ENCODE assay signal across 8 mouse cellular contexts in genomic region chr4:130273698-130274345, GRCm38 (mm10). TPM values are rescaled to one million over a fixed set of nuclear protein-coding genes. Genes with fewer than 3 reads are reported as not detected.
DNase-seq lines count a peak whose midpoint lies in the region; ATAC-seq and TF ChIP-seq lines count a peak whose summit lies in the region.

No protein-coding gene starts in this region.

- H3K36me3 ChIP-seq in embryonic facial prominence, embryonic 14.5 days (ENCODE audit: control insufficient read depth, insufficient read depth, low read length) = 0 out of 2 replicates have a peak, but pooled peaks cover 11% of the 10 kb centered on the region
- H3K36me3 ChIP-seq in neural tube, embryonic 13.5 days = 0 out of 2 replicates have a peak, but pooled peaks cover 5% of the 10 kb centered on the region
- no peaks in the 10 kb centered on the region for H3K36me3 ChIP-seq in thymus, adult 2 months (ENCODE audit: control insufficient read depth, insufficient read depth, low read length)

- peaks cover 8% of the 10 kb centered on the region for H3K4me1 ChIP-seq in embryonic facial prominence, embryonic 14.5 days (ENCODE audit: control insufficient read depth, insufficient read depth, low read length)
- peaks cover 33% of the 10 kb centered on the region for H3K4me1 ChIP-seq in neural tube, embryonic 13.5 days (replicated peaks)
- H3K4me1 ChIP-seq in thymus, adult 2 months (replicated peaks; ENCODE audit: control insufficient read depth, insufficient read depth, low read length) = no peaks in the 10 kb centered on the region

- H3K9ac ChIP-seq in embryonic facial prominence, embryonic 14.5 days (ENCODE audit: low read depth, low read length) = peak overlapping the region; percentile 90
- peak overlapping the region; percentile 96 for H3K9ac ChIP-seq in neural tube, embryonic 13.5 days

- intact Hi-C loops in left cerebral cortex, postnatal 4 days (cut with DNase I) = no loop called here

- H3K4me3 ChIP-seq in embryonic facial prominence, embryonic 14.5 days (ENCODE audit: low read depth, low read length) = peak overlapping the region; percentile 75
- H3K4me3 ChIP-seq in layer of hippocampus, adult 2 months = peak overlapping the region; percentile 69
- H3K4me3 ChIP-seq in neural tube, embryonic 13.5 days = peak overlapping the region; percentile 76
- no peak overlapping the region for H3K4me3 ChIP-seq in thymus, adult 2 months (ENCODE audit: control insufficient read depth, insufficient read depth, low read length)

- TF ChIP-seq POLR2A in thymus, adult 2 months (IDR thresholded peaks at IDR 0.05; ENCODE audit: control insufficient read depth, extremely low read depth, insufficient read depth, low read length, poor library complexity) = no peak

- no peaks in the 10 kb centered on the region for H3K9me3 ChIP-seq in embryonic facial prominence, embryonic 14.5 days (ENCODE audit: control insufficient read depth, low read length)
- H3K9me3 ChIP-seq in neural tube, embryonic 13.5 days = no peaks in the 10 kb centered on the region

- peak overlapping the region; percentile 91 for H3K27ac ChIP-seq in embryonic facial prominence, embryonic 14.5 days (replicated peaks; ENCODE audit: low read depth, low read length)
- peak overlapping the region; percentile 92 for H3K27ac ChIP-seq in layer of hippocampus, adult 2 months
- peak overlapping the region; percentile 97 for H3K27ac ChIP-seq in neural tube, embryonic 13.5 days (replicated peaks)
- H3K27ac ChIP-seq in thymus, adult 2 months (ENCODE audit: control insufficient read depth, insufficient read depth, low read length) = no peak overlapping the region

- peak overlapping the region; percentile 82 for H3K4me2 ChIP-seq in embryonic facial prominence, embryonic 14.5 days (ENCODE audit: low read depth, low read length)
- H3K4me2 ChIP-seq in neural tube, embryonic 13.5 days = peak overlapping the region; percentile 77

- ATAC-seq in embryonic facial prominence, embryonic 14.5 days (ENCODE audit: low read depth) = peak; percentile 48
- peak; percentile 55 for ATAC-seq in neural tube, embryonic 13.5 days (ENCODE audit: low read depth)

- no peaks in the 10 kb centered on the region for H3K27me3 ChIP-seq in embryonic facial prominence, embryonic 14.5 days (replicated peaks; ENCODE audit: control insufficient read depth, insufficient read depth, low read length)
- H3K27me3 ChIP-seq in neural tube, embryonic 13.5 days = peaks cover 4% of the 10 kb centered on the region
- H3K27me3 ChIP-seq in thymus, adult 2 months (ENCODE audit: control insufficient read depth, insufficient read depth, low read length) = peaks cover 19% of the 10 kb centered on the region

- TF ChIP-seq CTCF in layer of hippocampus, adult 2 months (conservative IDR thresholded peaks at IDR 0.05) = no peak
- no peak for TF ChIP-seq CTCF in thymus, adult 2 months (IDR thresholded peaks at IDR 0.05; ENCODE audit: borderline replicate concordance, control insufficient read depth, extremely low read depth, insufficient read depth, low read length, poor library complexity)

- DNase-seq in left cerebral cortex, adult 11 months (ENCODE audit: low spot score) = peak; percentile 29
- DNase-seq in left cerebral cortex, postnatal 4 days = no peak
- peak; percentile 66 for DNase-seq in adrenal gland, postnatal 14 days
- DNase-seq in embryonic facial prominence, embryonic 14.5 days (ENCODE audit: low spot score) = peak; percentile 28
- peak; percentile 38 to 41 for DNase-seq in layer of hippocampus, adult 2 months (ENCODE audit: low spot score in 2 of 2)
- no peak for DNase-seq in thymus, adult 2 months
- no peak for DNase-seq in lung, postnatal 14 days

- WGBS in embryonic facial prominence, embryonic 14.5 days = 11% methylated on average over 11 of the region's 12 CpGs
- WGBS in neural tube, embryonic 13.5 days = 5% methylated on average over 12 of the region's 12 CpGs
- WGBS in thymus, adult 2 months = 25% methylated on average over 12 of the region's 12 CpGs

RNA-seq across cellular contexts. Expression of gene Serinc2, which starts 5.2 kb away (rescaled TPM):
- 1 to 10 TPM; 8.5 to 9.2 TPM for total RNA-seq in left cerebral cortex, postnatal 4 days (2021)
- total RNA-seq in adrenal gland, postnatal 14 days (2021) = 0.98 and 2.2 TPM in 2 replicates
- polyA plus RNA-seq in embryonic facial prominence, embryonic 14.5 days (2014; fragmentation: Nextera tagmentation; extraction: Ambion mirVana) = 89.2 and 113 TPM in 2 replicates
- total RNA-seq in layer of hippocampus, adult 2 months (2021) = 10 to 100 TPM; 11.1 to 14.1 TPM
- 53.5 and 60.1 TPM in 2 replicates for polyA plus RNA-seq in neural tube, embryonic 13.5 days (2015; fragmentation: Nextera tagmentation; extraction: Ambion mirVana)
- polyA plus RNA-seq in thymus, adult 2 months (2012; rRNA removed) = 13.3 and 16.5 TPM in 2 replicates

RNA-seq across cellular contexts. Expression of gene Fabp3, which starts 34.6 kb away (rescaled TPM):
- 100 to 1,000 TPM; 192 to 199 TPM for total RNA-seq in left cerebral cortex, postnatal 4 days (2021)
- 185 and 345 TPM in 2 replicates for total RNA-seq in adrenal gland, postnatal 14 days (2021)
- polyA plus RNA-seq in embryonic facial prominence, embryonic 14.5 days (2014; fragmentation: Nextera tagmentation; extraction: Ambion mirVana) = 89.0 and 117 TPM in 2 replicates
- 10 to 100 TPM; 88.5 to 92.2 TPM for total RNA-seq in layer of hippocampus, adult 2 months (2021)
- polyA plus RNA-seq in neural tube, embryonic 13.5 days (2015; fragmentation: Nextera tagmentation; extraction: Ambion mirVana) = 136 and 150 TPM in 2 replicates
- polyA plus RNA-seq in thymus, adult 2 months (2012; rRNA removed) = 18.3 and 222 TPM in 2 replicates

RNA-seq across cellular contexts. Expression of gene Gm10570, which starts 34.7 kb away (rescaled TPM):
- 1 to 10 TPM; 1.0 to 1.7 TPM for total RNA-seq in left cerebral cortex, postnatal 4 days (2021)
- 1.5 TPM in 1 of 2 replicates, not detected in the other for total RNA-seq in adrenal gland, postnatal 14 days (2021)
- polyA plus RNA-seq in embryonic facial prominence, embryonic 14.5 days (2014; fragmentation: Nextera tagmentation; extraction: Ambion mirVana) = not detected in 2 replicates
- 1 to 10 TPM; 1.3 to 1.6 TPM for total RNA-seq in layer of hippocampus, adult 2 months (2021)
- 0.71 TPM in 1 of 2 replicates, not detected in the other for polyA plus RNA-seq in neural tube, embryonic 13.5 days (2015; fragmentation: Nextera tagmentation; extraction: Ambion mirVana)
- 0.46 TPM in 1 of 2 replicates, not detected in the other for polyA plus RNA-seq in thymus, adult 2 months (2012; rRNA removed)

RNA-seq across cellular contexts. Expression of gene Gm853, which starts 51.6 kb away (rescaled TPM):
- not detected for total RNA-seq in left cerebral cortex, postnatal 4 days (2021)
- not detected in 2 replicates for total RNA-seq in adrenal gland, postnatal 14 days (2021)
- polyA plus RNA-seq in embryonic facial prominence, embryonic 14.5 days (2014; fragmentation: Nextera tagmentation; extraction: Ambion mirVana) = not detected in 2 replicates
- total RNA-seq in layer of hippocampus, adult 2 months (2021) = under 1 TPM in 1 of 2 experiments, not detected in 1; 0.15 TPM
- polyA plus RNA-seq in neural tube, embryonic 13.5 days (2015; fragmentation: Nextera tagmentation; extraction: Ambion mirVana) = not detected in 2 replicates
- polyA plus RNA-seq in thymus, adult 2 months (2012; rRNA removed) = 0.13 and 0.32 TPM in 2 replicates

Comparison
In these comparisons a context has a peak if more than half of its experiments do, and no peak if none do; other contexts are left out.
1. DNase-seq: peak in left cerebral cortex, adult 11 months (single experiment), adrenal gland, postnatal 14 days (single experiment), embryonic facial prominence, embryonic 14.5 days (single experiment) and layer of hippocampus, adult 2 months (2 of 2); none in left cerebral cortex, postnatal 4 days (single experiment), thymus, adult 2 months (single experiment) and lung, postnatal 14 days (single experiment).